Mouse (Mus musculus): Measurements from ENCODE around the gene Scgb2b26.
"Not testable (repeated sequence)": the region's sequence is repeated elsewhere in the genome, so short reads cannot be mapped to it uniquely, and the experiment has no call there.

DNA sequence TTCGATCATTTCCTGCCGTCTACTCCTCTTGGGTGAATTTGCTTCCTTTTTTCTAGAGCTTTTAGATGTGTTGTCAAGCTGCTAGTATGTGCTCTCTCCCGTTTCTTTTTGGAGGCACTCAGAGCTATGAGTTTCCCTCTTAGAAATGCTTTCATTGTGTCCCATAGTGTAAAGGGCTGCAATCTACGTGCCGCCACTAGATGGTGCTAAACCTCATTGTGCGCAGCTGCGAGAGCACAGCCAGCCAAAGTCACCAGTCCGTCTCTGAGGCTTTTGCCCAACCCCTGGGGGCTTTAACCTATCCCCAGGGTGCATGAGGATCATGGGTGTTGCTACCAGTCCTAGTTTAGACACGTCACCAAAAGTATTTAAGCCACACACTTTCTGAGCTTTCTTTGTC lies 37.4 kb upstream of the Scgb2b26 start:
- TF ChIP-seq CTCF (IDR thresholded peaks at IDR 0.05; ENCODE audit: low read depth), result peak; percentile 38
- TF ChIP-seq EP300 (IDR thresholded peaks at IDR 0.05; ENCODE audit: low read depth), result not testable (repeated sequence)
